8 mouse cellular contexts compared by ENCODE assay signal in genomic region chr9:108508776-108509175, GRCm38 (mm10). TPM values are rescaled to one million over a fixed set of nuclear protein-coding genes. Genes with fewer than 3 reads are reported as not detected.
DNase-seq lines count a peak whose midpoint lies in the region; ATAC-seq and TF ChIP-seq lines count a peak whose summit lies in the region.

No protein-coding gene starts in this region.

- no peak for TF ChIP-seq CTCF in left cerebral cortex, adult 2 months (IDR thresholded peaks at IDR 0.05)

- no peak for DNase-seq in left cerebral cortex, adult 2 months (ENCODE audit: extremely low spot score in 1 of 2, low spot score in 2 of 2)
- no peak for DNase-seq in left cerebral cortex, adult 18-20 months (ENCODE audit: low spot score in 2 of 2)
- no peak for DNase-seq in limb, embryonic 10.5 days (ENCODE audit: low spot score)
- no peak for DNase-seq in layer of hippocampus, adult 9-10 months (ENCODE audit: low spot score)
- DNase-seq in spleen, adult 12 weeks (ENCODE audit: low spot score): no peak

- H3K9me3 ChIP-seq in embryonic facial prominence, embryonic 15.5 days (replicated peaks): no peaks in the 10 kb centered on the region
- no peaks in the 10 kb centered on the region for H3K9me3 ChIP-seq in limb, embryonic 10.5 days (replicated peaks)
- no peaks in the 10 kb centered on the region for H3K9me3 ChIP-seq in neural tube, embryonic 15.5 days (replicated peaks)

- H3K36me3 ChIP-seq in embryonic facial prominence, embryonic 15.5 days: peaks cover 45% of the 10 kb centered on the region
- H3K36me3 ChIP-seq in limb, embryonic 10.5 days: peaks cover 48% of the 10 kb centered on the region
- H3K36me3 ChIP-seq in neural tube, embryonic 15.5 days: peaks cover 38% of the 10 kb centered on the region

- 82% methylated on average over 7 of the region's 7 CpGs for whole genome bisulfite sequencing in embryonic facial prominence, embryonic 15.5 days
- 87% methylated on average over 7 of the region's 7 CpGs for WGBS in limb, embryonic 10.5 days
- WGBS in neural tube, embryonic 15.5 days: 87% methylated on average over 7 of the region's 7 CpGs

- H3K4me2 ChIP-seq in embryonic facial prominence, embryonic 15.5 days (replicated peaks): peak overlapping the region; percentile 60
- peak overlapping the region; percentile 88 for H3K4me2 ChIP-seq in neural tube, embryonic 15.5 days

- H3K9ac ChIP-seq in embryonic facial prominence, embryonic 15.5 days: peak overlapping the region; percentile 74
- peak overlapping the region; percentile 60 for H3K9ac ChIP-seq in neural tube, embryonic 15.5 days (replicated peaks)

- H3K27ac ChIP-seq in left cerebral cortex, adult 2 months: no peak overlapping the region
- H3K27ac ChIP-seq in embryonic facial prominence, embryonic 15.5 days (replicated peaks): no peak overlapping the region
- H3K27ac ChIP-seq in limb, embryonic 10.5 days: peak overlapping the region; percentile 87; the same call in 1 of the 2 replicates
- H3K27ac ChIP-seq in neural tube, embryonic 15.5 days (replicated peaks): no peak overlapping the region

- no peaks in the 10 kb centered on the region for H3K27me3 ChIP-seq in embryonic facial prominence, embryonic 15.5 days
- no peaks in the 10 kb centered on the region for H3K27me3 ChIP-seq in limb, embryonic 10.5 days (ENCODE audit: low read depth, poor library complexity, severe bottlenecking)
- H3K27me3 ChIP-seq in neural tube, embryonic 15.5 days (replicated peaks): no peaks in the 10 kb centered on the region

- intact Hi-C loops in left cerebral cortex, adult 2 months (cut with DNase I): no loop called here

- peaks cover 16% of the 10 kb centered on the region for H3K4me1 ChIP-seq in embryonic facial prominence, embryonic 15.5 days
- peaks cover 17% of the 10 kb centered on the region for H3K4me1 ChIP-seq in limb, embryonic 10.5 days
- H3K4me1 ChIP-seq in neural tube, embryonic 15.5 days: peaks cover 25% of the 10 kb centered on the region

- no peak for ATAC-seq in embryonic facial prominence, embryonic 15.5 days (ENCODE audit: insufficient number of reproducible peaks, low FRiP score, low TSS enrichment, low read depth)
- no peak for ATAC-seq in neural tube, embryonic 15.5 days (ENCODE audit: low FRiP score)
- no peak for ATAC-seq in megakaryocyte progenitor cell, adult 5-6 weeks (replicated peaks; ENCODE audit: poor library complexity)

- peak overlapping the region; percentile 84 for H3K4me3 ChIP-seq in left cerebral cortex, adult 2 months
- H3K4me3 ChIP-seq in embryonic facial prominence, embryonic 15.5 days (replicated peaks): peak overlapping the region; percentile 72
- H3K4me3 ChIP-seq in limb, embryonic 10.5 days: peak overlapping the region; percentile 75
- H3K4me3 ChIP-seq in neural tube, embryonic 15.5 days (replicated peaks): peak overlapping the region; percentile 77

RNA-seq across cellular contexts. Expression of gene Qars, which starts 1.3 kb away (rescaled TPM):
- 10 to 100 TPM; 75.3 to 78.0 TPM for total RNA-seq in left cerebral cortex, adult 2 months (2021)
- total RNA-seq in left cerebral cortex, adult 18-20 months (2021): 10 to 100 TPM; 72.7 to 77.7 TPM
- polyA plus RNA-seq in embryonic facial prominence, embryonic 15.5 days (2015; fragmentation: Nextera tagmentation; extraction: Ambion mirVana): 114 and 117 TPM in 2 replicates
- polyA plus RNA-seq in limb, embryonic 10.5 days (2016; fragmentation: Nextera tagmentation; extraction: Ambion mirVana): 124 and 127 TPM in 2 replicates
- 58.1 and 78.1 TPM in 2 replicates for polyA plus RNA-seq in neural tube, embryonic 15.5 days (2015; fragmentation: Nextera tagmentation; extraction: Ambion mirVana)
- 177 and 194 TPM in 2 replicates for total RNA-seq in megakaryocyte progenitor cell, adult 5-6 weeks (2015)
- 184 and 188 TPM in 2 replicates for total RNA-seq in megakaryocyte progenitor cell, adult 5-6 weeks (2017)

RNA-seq across cellular contexts. Expression of gene Qrich1, which starts 7.8 kb away (rescaled TPM):
- 100 to 1,000 TPM; 140 to 155 TPM for total RNA-seq in left cerebral cortex, adult 2 months (2021)
- 100 to 1,000 TPM; 140 TPM for total RNA-seq in left cerebral cortex, adult 18-20 months (2021)
- 110 and 125 TPM in 2 replicates for polyA plus RNA-seq in embryonic facial prominence, embryonic 15.5 days (2015; fragmentation: Nextera tagmentation; extraction: Ambion mirVana)
- polyA plus RNA-seq in limb, embryonic 10.5 days (2016; fragmentation: Nextera tagmentation; extraction: Ambion mirVana): 170 and 173 TPM in 2 replicates
- polyA plus RNA-seq in neural tube, embryonic 15.5 days (2015; fragmentation: Nextera tagmentation; extraction: Ambion mirVana): 111 and 114 TPM in 2 replicates
- total RNA-seq in megakaryocyte progenitor cell, adult 5-6 weeks (2015): 92.3 and 107 TPM in 2 replicates
- 133 and 134 TPM in 2 replicates for total RNA-seq in megakaryocyte progenitor cell, adult 5-6 weeks (2017)

RNA-seq across cellular contexts. Expression of gene Usp19, which starts 18.4 kb away (rescaled TPM):
- 100 to 1,000 TPM; 153 to 167 TPM for total RNA-seq in left cerebral cortex, adult 2 months (2021)
- total RNA-seq in left cerebral cortex, adult 18-20 months (2021): 100 to 1,000 TPM; 139 to 142 TPM
- 69.8 and 75.4 TPM in 2 replicates for polyA plus RNA-seq in embryonic facial prominence, embryonic 15.5 days (2015; fragmentation: Nextera tagmentation; extraction: Ambion mirVana)
- polyA plus RNA-seq in limb, embryonic 10.5 days (2016; fragmentation: Nextera tagmentation; extraction: Ambion mirVana): 87.2 and 107 TPM in 2 replicates
- 66.1 and 68.0 TPM in 2 replicates for polyA plus RNA-seq in neural tube, embryonic 15.5 days (2015; fragmentation: Nextera tagmentation; extraction: Ambion mirVana)
- total RNA-seq in megakaryocyte progenitor cell, adult 5-6 weeks (2015): 33.4 and 36.1 TPM in 2 replicates
- total RNA-seq in megakaryocyte progenitor cell, adult 5-6 weeks (2017): 38.0 and 47.0 TPM in 2 replicates

RNA-seq across cellular contexts. Expression of gene Lamb2, which starts 29.2 kb away (rescaled TPM):
- 10 to 100 TPM; 28.2 to 29.4 TPM for total RNA-seq in left cerebral cortex, adult 2 months (2021)
- total RNA-seq in left cerebral cortex, adult 18-20 months (2021): 10 to 100 TPM; 27.0 to 37.8 TPM
- 70.2 and 71.7 TPM in 2 replicates for polyA plus RNA-seq in embryonic facial prominence, embryonic 15.5 days (2015; fragmentation: Nextera tagmentation; extraction: Ambion mirVana)
- 19.7 and 31.6 TPM in 2 replicates for polyA plus RNA-seq in limb, embryonic 10.5 days (2016; fragmentation: Nextera tagmentation; extraction: Ambion mirVana)
- 17.5 and 18.8 TPM in 2 replicates for polyA plus RNA-seq in neural tube, embryonic 15.5 days (2015; fragmentation: Nextera tagmentation; extraction: Ambion mirVana)
- total RNA-seq in megakaryocyte progenitor cell, adult 5-6 weeks (2015): 0.05 and 0.32 TPM in 2 replicates
- 0.08 TPM in 1 of 2 replicates, not detected in the other for total RNA-seq in megakaryocyte progenitor cell, adult 5-6 weeks (2017)

RNA-seq across cellular contexts. Expression of gene Klhdc8b, which starts 47.4 kb away (rescaled TPM):
- 10 to 100 TPM; 30.7 to 32.8 TPM for total RNA-seq in left cerebral cortex, adult 2 months (2021)
- 10 to 100 TPM; 40.3 to 44.7 TPM for total RNA-seq in left cerebral cortex, adult 18-20 months (2021)
- polyA plus RNA-seq in embryonic facial prominence, embryonic 15.5 days (2015; fragmentation: Nextera tagmentation; extraction: Ambion mirVana): 33.4 and 35.7 TPM in 2 replicates
- polyA plus RNA-seq in limb, embryonic 10.5 days (2016; fragmentation: Nextera tagmentation; extraction: Ambion mirVana): 10.9 and 17.8 TPM in 2 replicates
- polyA plus RNA-seq in neural tube, embryonic 15.5 days (2015; fragmentation: Nextera tagmentation; extraction: Ambion mirVana): 58.4 and 59.8 TPM in 2 replicates
- 0.46 and 1.1 TPM in 2 replicates for total RNA-seq in megakaryocyte progenitor cell, adult 5-6 weeks (2015)
- 4.1 and 8.1 TPM in 2 replicates for total RNA-seq in megakaryocyte progenitor cell, adult 5-6 weeks (2017)
